46 mouse cellular contexts compared by ENCODE assay signal in the genomic region with DNA sequence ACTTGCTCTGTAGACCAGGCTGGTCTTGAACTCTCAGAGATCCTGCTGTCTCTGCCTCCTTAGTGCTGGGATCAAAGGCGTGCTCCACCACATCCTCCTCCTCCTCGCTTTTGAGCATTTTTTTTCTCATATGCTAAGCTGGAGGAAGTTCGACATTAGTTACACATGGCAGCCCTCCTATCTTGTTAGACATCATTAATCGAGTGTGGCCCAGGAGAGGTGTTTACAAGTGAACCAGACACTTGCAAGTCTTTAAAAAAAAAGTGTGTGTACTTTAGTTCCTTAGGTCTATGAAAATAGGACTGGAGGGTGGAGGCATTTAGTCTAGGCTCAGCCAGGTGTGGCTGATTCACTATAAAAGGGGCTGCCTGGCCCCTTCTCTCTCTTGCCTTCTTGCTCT. TPM values are rescaled to one million over a fixed set of nuclear protein-coding genes. Genes with fewer than 3 reads are reported as not detected.
"Had no signal": no experiment of that assay in that cellular context is flagged by ENCODE, and none has a peak within 500 bp of the region (broad histone marks: within the 10 kb centered on the region; RNA-seq: fewer than 3 reads in every experiment).

No protein-coding gene starts in this region.

- H3K9ac ChIP-seq: limb, embryonic 12.5 days; limb, embryonic 13.5 days; limb, embryonic 15.5 days; liver, embryonic 12.5 days; liver, embryonic 13.5 days; liver, embryonic 14.5 days; liver, embryonic 15.5 days; liver, postnatal 0 days; lung, embryonic 14.5 days; lung, embryonic 15.5 days; midbrain, embryonic 12.5 days; midbrain, embryonic 13.5 days; midbrain, embryonic 15.5 days; neural tube, embryonic 12.5 days had no signal

- H3K36me3 ChIP-seq: limb, embryonic 10.5 days; limb, embryonic 12.5 days; limb, embryonic 13.5 days; limb, embryonic 15.5 days; liver, embryonic 12.5 days; liver, embryonic 13.5 days; liver, embryonic 15.5 days; lung, embryonic 15.5 days; midbrain, embryonic 10.5 days; midbrain, embryonic 12.5 days; midbrain, embryonic 13.5 days; midbrain, embryonic 15.5 days; neural tube, embryonic 12.5 days had no signal

- DNase-seq: left cerebral cortex, postnatal 4 days; liver; liver, embryonic 13.5 days; liver, postnatal 0 days; lung, adult 2 months; lung, embryonic 14.5 days; lung, postnatal 10 days; lung, postnatal 14 days; lung, postnatal 36 days; lung, postnatal 4 days; midbrain, embryonic 14.5 days had no signal

- H3K9me3 ChIP-seq: limb, embryonic 10.5 days; limb, embryonic 12.5 days; limb, embryonic 13.5 days; limb, embryonic 15.5 days; liver, embryonic 12.5 days; liver, embryonic 13.5 days; lung, embryonic 15.5 days; megakaryocyte, embryonic 14.5 days; midbrain, embryonic 12.5 days; midbrain, embryonic 13.5 days; midbrain, embryonic 15.5 days had no signal

- H3K27me3 ChIP-seq: limb, embryonic 13.5 days; limb, embryonic 15.5 days; liver, embryonic 12.5 days; liver, embryonic 13.5 days; liver, embryonic 15.5 days; lung, embryonic 15.5 days; midbrain, embryonic 13.5 days; midbrain, embryonic 15.5 days; neural tube, embryonic 12.5 days had no signal

- H3K4me3 ChIP-seq: limb, embryonic 10.5 days; limb, embryonic 12.5 days; limb, embryonic 13.5 days; limb, embryonic 15.5 days; liver, embryonic 12.5 days; liver, embryonic 13.5 days; liver, embryonic 15.5 days; lung, embryonic 15.5 days; megakaryocyte, embryonic 14.5 days; midbrain, embryonic 10.5 days; midbrain, embryonic 12.5 days; midbrain, embryonic 13.5 days; midbrain, embryonic 15.5 days; myocyte; neural tube, embryonic 12.5 days had no signal

- ATAC-seq: liver, embryonic 12.5 days; liver, postnatal 0 days; lung, postnatal 0 days; midbrain, embryonic 13.5 days; midbrain, embryonic 15.5 days; midbrain, embryonic 16.5 days had no signal

- H3K4me1 ChIP-seq: limb, embryonic 12.5 days; limb, embryonic 13.5 days; limb, embryonic 15.5 days; liver, embryonic 13.5 days; liver, embryonic 15.5 days; midbrain, embryonic 12.5 days; midbrain, embryonic 13.5 days; neural tube, embryonic 12.5 days had no signal

- H3K27ac ChIP-seq: limb, embryonic 10.5 days; limb, embryonic 12.5 days; limb, embryonic 13.5 days; limb, embryonic 15.5 days; liver, embryonic 12.5 days; liver, embryonic 13.5 days; liver, embryonic 14.5 days; liver, embryonic 15.5 days; lung, embryonic 15.5 days; macrophage; midbrain, embryonic 10.5 days; midbrain, embryonic 12.5 days; midbrain, embryonic 13.5 days; midbrain, embryonic 15.5 days; neural tube, embryonic 12.5 days had no signal

- H3K4me2 ChIP-seq: limb, embryonic 12.5 days; limb, embryonic 13.5 days; limb, embryonic 15.5 days; liver, embryonic 11.5 days; liver, embryonic 12.5 days; liver, embryonic 13.5 days; liver, embryonic 15.5 days; lung, embryonic 14.5 days; lung, embryonic 15.5 days; midbrain, embryonic 11.5 days; midbrain, embryonic 12.5 days; midbrain, embryonic 13.5 days; midbrain, embryonic 15.5 days; neural tube, embryonic 12.5 days had no signal

RNA-seq across cellular contexts. Expression of a gene that starts 44.5 kb away (rescaled TPM):
- total RNA-seq: left cerebral cortex, adult 8-10 months; left cerebral cortex, postnatal 10 days; left cerebral cortex, postnatal 14 days; left cerebral cortex, postnatal 25 days; left cerebral cortex, postnatal 36 days; left cerebral cortex, postnatal 4 days; liver, adult 2 months; megakaryocyte, adult 5-6 weeks; megakaryocyte-erythroid progenitor cell, adult 5-6 weeks; midbrain, postnatal 0 days; monocyte, adult 5-6 weeks had no signal
- polyA plus RNA-seq: limb, embryonic 10.5 days; limb, embryonic 11.5 days; limb, embryonic 12.5 days; limb, embryonic 13.5 days; limb, embryonic 14.5 days; limb, embryonic 15.5 days; liver, adult 2 months; liver, embryonic 11.5 days; liver, embryonic 12.5 days; liver, embryonic 13.5 days; liver, embryonic 14.5 days; liver, embryonic 15.5 days; liver, embryonic 16.5 days; liver, postnatal 0 days; lung, adult 2 months; lung, embryonic 14.5 days; lung, embryonic 15.5 days; lung, embryonic 16.5 days; lung, postnatal 0 days; macrophage; midbrain, embryonic 10.5 days; midbrain, embryonic 11.5 days; midbrain, embryonic 12.5 days; midbrain, embryonic 13.5 days; midbrain, embryonic 14.5 days; midbrain, embryonic 15.5 days; midbrain, embryonic 16.5 days; midbrain, postnatal 0 days; myocyte; neural tube, embryonic 11.5 days; neural tube, embryonic 12.5 days had no signal
